Mouse (Mus musculus): ENCODE results near the gene Ap1s3. TPM values are rescaled to one million over a fixed set of nuclear protein-coding genes. Genes with fewer than 3 reads are reported as not detected.
A peak's percentile ranks its signal among the peaks of the same experiment; 100 is the strongest.

Gene Ap1s3
- polyA plus RNA-seq, 1 experiment from 2014 or later = 0.43 TPM

DNA sequence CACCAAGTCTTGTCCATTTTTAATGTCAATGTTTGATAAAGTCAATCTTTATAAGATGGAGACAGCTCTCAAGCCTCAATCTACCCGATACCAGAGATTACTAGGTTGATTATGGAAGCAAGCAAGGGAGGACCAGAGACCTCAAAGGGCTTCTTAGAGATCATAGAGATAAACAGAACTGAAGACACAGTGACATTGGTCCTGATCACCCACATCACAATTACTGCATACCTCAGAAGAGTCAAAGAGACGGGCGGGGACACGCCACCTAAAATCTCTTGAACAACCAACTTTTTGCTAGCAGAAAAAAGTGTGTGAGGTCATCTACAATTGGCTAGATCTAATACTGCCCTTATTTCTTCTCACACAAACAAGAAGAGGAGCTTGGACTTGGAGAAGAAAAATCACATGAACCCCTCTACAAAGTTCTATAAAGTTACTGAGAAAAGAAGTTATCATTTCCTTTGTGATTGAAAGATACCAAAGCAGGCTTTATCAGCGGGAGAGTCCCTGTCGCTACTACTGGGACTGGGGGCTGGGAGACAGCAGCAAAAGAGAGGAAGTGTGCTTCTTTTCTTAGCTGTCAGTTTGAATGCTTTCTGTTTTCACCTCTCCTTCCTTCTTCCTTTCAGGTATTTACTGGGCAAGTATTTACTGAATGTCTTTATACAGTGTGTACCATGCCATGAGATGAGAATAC lies 28.2 kb downstream of the Ap1s3 start:
- Histone ChIP-seq H3K4me3 (replicated peaks; ENCODE audit: low read length) (no peak overlapping the region), H3K27ac (ENCODE audit: low read length) (no peak overlapping the region), H3K4me2 (ENCODE audit: low read depth, low read length) (no peak overlapping the region), H3K27me3 (ENCODE audit: control insufficient read depth, insufficient read depth, low read length) (no peaks in the 10 kb centered on the region), H3K9ac (ENCODE audit: low read length) (no peak overlapping the region), H3K4me1 (ENCODE audit: control insufficient read depth, insufficient read depth, low read length) (no peaks in the 10 kb centered on the region), H3K9me3 (replicated peaks; ENCODE audit: control insufficient read depth, low read length) (no peaks in the 10 kb centered on the region), H3K36me3 (ENCODE audit: control insufficient read depth, insufficient read depth, low read length) (no peaks in the 10 kb centered on the region)
- 82% methylated on average over 6 of the region's 6 CpGs for WGBS
- no peak for ATAC-seq (ENCODE audit: insufficient read depth, low FRiP score)

DNA sequence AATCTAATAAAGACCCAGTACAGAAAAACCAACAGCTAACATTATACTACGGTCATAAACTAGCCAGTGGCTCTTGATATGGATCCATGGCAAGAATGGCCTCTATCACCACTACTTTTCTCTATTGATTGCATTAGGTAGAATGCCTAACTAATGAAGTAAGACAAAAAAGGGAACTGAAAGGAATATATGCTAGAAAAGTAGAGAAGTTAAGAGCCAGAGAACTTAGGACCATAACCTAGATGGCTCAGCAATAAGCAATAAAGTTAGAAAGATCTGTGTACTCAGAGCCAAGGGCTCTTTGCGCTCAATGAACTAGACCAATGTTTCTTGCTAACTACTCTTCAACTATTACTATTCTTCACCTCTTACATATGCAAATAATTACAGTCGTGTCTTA lies 29.1 kb downstream of the Ap1s3 start:
- Histone ChIP-seq H3K27ac (ENCODE audit: low read length) (no peak overlapping the region), H3K9ac (ENCODE audit: low read length) (no peak overlapping the region), H3K9me3 (replicated peaks; ENCODE audit: control insufficient read depth, low read length) (no peaks in the 10 kb centered on the region), H3K4me1 (ENCODE audit: control insufficient read depth, insufficient read depth, low read length) (no peaks in the 10 kb centered on the region), H3K36me3 (ENCODE audit: control insufficient read depth, insufficient read depth, low read length) (no peaks in the 10 kb centered on the region), H3K4me2 (ENCODE audit: low read depth, low read length) (no peak overlapping the region), H3K4me3 (replicated peaks; ENCODE audit: low read length) (no peak overlapping the region), H3K27me3 (ENCODE audit: control insufficient read depth, insufficient read depth, low read length) (no peaks in the 10 kb centered on the region)
- WGBS = 89% methylated on average over 3 of the region's 3 CpGs
- no peak for ATAC-seq (ENCODE audit: insufficient read depth, low FRiP score)

DNA sequence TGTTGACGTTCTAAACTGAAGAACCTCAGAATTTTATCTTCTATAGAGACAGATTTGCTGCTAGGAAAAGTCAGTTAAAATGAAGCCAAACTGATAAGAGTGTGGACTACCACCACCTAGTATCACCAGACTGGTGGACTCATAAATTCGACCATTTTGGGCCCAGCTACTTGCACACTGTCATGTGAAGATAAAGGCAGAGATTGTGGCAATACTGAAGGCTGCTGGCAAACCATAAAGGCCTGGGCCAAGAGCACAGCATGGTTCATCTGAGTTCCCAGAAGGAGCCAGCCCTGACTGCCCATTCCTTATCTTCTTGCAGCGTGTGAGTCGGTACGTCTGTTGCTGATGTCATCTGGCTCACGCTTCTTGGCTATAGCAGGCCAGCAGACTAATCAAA lies 30.4 kb downstream of the Ap1s3 start:
- no peak overlapping the region for H3K4me3 ChIP-seq (replicated peaks; ENCODE audit: low read length)
- H3K4me2 ChIP-seq (ENCODE audit: low read depth, low read length) = no peak overlapping the region
- no peak overlapping the region for H3K27ac ChIP-seq (ENCODE audit: low read length)
- H3K4me1 ChIP-seq (ENCODE audit: control insufficient read depth, insufficient read depth, low read length) = no peaks in the 10 kb centered on the region
- 67% methylated on average over 6 of the region's 6 CpGs for WGBS
- H3K9ac ChIP-seq (ENCODE audit: low read length) = no peak overlapping the region
- no peaks in the 10 kb centered on the region for H3K27me3 ChIP-seq (ENCODE audit: control insufficient read depth, insufficient read depth, low read length)
- H3K9me3 ChIP-seq (replicated peaks; ENCODE audit: control insufficient read depth, low read length) = no peaks in the 10 kb centered on the region
- no peaks in the 10 kb centered on the region for H3K36me3 ChIP-seq (ENCODE audit: control insufficient read depth, insufficient read depth, low read length)
- no peak for ATAC-seq (ENCODE audit: insufficient read depth, low FRiP score)

DNA sequence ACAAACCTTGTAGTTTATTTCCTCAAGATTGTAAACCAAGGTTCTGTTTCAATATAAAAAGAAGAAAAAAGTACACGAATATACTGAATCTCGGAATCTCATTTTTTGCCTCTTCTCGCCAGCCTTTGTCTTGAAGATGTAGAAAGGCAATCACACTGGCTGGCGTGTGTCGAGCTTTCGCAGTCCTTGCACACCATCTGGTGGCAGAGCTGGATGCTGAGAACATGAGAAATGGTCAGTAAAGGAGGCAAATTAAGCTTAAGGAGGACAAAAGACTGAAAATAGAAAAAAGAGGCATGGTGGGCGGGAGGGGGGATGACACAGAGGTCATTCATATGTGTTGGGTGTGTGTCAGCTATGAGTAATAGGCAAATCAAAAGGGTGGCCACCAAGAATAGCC lies 31.6 kb downstream of the Ap1s3 start:
- Histone ChIP-seq H3K27me3 (ENCODE audit: control insufficient read depth, insufficient read depth, low read length) (no peaks in the 10 kb centered on the region), H3K9ac (ENCODE audit: low read length) (no peak overlapping the region), H3K27ac (ENCODE audit: low read length) (no peak overlapping the region), H3K4me1 (ENCODE audit: control insufficient read depth, insufficient read depth, low read length) (no peaks in the 10 kb centered on the region), H3K36me3 (ENCODE audit: control insufficient read depth, insufficient read depth, low read length) (no peaks in the 10 kb centered on the region), H3K4me2 (ENCODE audit: low read depth, low read length) (no peak overlapping the region), H3K9me3 (replicated peaks; ENCODE audit: control insufficient read depth, low read length) (no peaks in the 10 kb centered on the region), H3K4me3 (replicated peaks; ENCODE audit: low read length) (no peak overlapping the region)
- ATAC-seq (ENCODE audit: insufficient read depth, low FRiP score) = no peak
- 70% methylated on average over 7 of the region's 7 CpGs for WGBS

DNA sequence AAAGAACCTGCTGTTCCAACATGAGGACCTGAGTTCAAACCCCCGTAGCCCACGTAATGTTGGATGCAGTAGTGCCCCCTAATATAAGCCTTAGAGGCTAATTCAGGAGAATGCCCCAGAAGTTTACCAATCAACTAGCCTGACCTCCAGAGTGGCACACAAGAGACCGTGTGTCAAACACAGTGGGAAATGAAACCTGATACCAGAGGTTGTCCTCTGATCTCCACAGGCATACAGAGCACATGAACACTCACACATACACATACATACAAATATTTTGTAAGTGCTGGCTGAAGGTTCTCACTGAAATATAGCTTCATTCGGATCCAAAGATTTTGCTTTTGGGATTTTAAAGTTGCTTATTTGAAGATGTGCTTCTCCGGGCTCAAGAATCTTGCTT lies 32.1 kb downstream of the Ap1s3 start:
- Histone ChIP-seq H3K9ac (ENCODE audit: low read length) (no peak overlapping the region), H3K4me1 (ENCODE audit: control insufficient read depth, insufficient read depth, low read length) (no peaks in the 10 kb centered on the region), H3K36me3 (ENCODE audit: control insufficient read depth, insufficient read depth, low read length) (no peaks in the 10 kb centered on the region), H3K4me2 (ENCODE audit: low read depth, low read length) (no peak overlapping the region), H3K4me3 (replicated peaks; ENCODE audit: low read length) (no peak overlapping the region), H3K9me3 (replicated peaks; ENCODE audit: control insufficient read depth, low read length) (no peaks in the 10 kb centered on the region), H3K27ac (ENCODE audit: low read length) (no peak overlapping the region), H3K27me3 (ENCODE audit: control insufficient read depth, insufficient read depth, low read length) (no peaks in the 10 kb centered on the region)
- 77% methylated on average over 5 of the region's 5 CpGs for WGBS
- ATAC-seq (ENCODE audit: insufficient read depth, low FRiP score) = no peak

DNA sequence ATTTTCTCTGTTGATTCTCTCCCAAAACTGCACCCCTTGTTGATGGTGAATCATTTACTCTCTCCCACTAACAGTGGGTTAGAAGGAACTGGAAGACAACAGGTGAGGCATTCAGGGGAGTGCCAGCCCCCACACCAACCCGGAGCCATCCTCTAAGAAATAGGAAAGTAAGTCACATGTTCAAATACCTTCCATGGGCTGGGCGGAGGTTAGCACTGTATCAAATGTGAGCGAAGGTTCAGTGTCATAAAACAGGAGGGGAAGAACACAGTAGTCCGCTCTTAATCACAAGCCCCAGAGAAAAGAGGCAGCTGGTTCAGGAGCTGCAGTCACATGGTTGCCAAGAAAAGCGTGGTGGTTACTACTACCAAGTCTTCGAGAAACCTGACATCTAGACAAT lies 32.7 kb downstream of the Ap1s3 start:
- Histone ChIP-seq H3K4me3 (replicated peaks; ENCODE audit: low read length) (no peak overlapping the region), H3K9me3 (replicated peaks; ENCODE audit: control insufficient read depth, low read length) (no peaks in the 10 kb centered on the region), H3K4me2 (ENCODE audit: low read depth, low read length) (no peak overlapping the region), H3K4me1 (ENCODE audit: control insufficient read depth, insufficient read depth, low read length) (no peaks in the 10 kb centered on the region), H3K36me3 (ENCODE audit: control insufficient read depth, insufficient read depth, low read length) (no peaks in the 10 kb centered on the region), H3K9ac (ENCODE audit: low read length) (no peak overlapping the region), H3K27me3 (ENCODE audit: control insufficient read depth, insufficient read depth, low read length) (no peaks in the 10 kb centered on the region), H3K27ac (ENCODE audit: low read length) (peak overlapping the region; percentile 22)
- 84% methylated on average over 6 of the region's 6 CpGs for WGBS
- peak; percentile 53; the same call in 1 of the 2 replicates for ATAC-seq (ENCODE audit: insufficient read depth, low FRiP score)

DNA sequence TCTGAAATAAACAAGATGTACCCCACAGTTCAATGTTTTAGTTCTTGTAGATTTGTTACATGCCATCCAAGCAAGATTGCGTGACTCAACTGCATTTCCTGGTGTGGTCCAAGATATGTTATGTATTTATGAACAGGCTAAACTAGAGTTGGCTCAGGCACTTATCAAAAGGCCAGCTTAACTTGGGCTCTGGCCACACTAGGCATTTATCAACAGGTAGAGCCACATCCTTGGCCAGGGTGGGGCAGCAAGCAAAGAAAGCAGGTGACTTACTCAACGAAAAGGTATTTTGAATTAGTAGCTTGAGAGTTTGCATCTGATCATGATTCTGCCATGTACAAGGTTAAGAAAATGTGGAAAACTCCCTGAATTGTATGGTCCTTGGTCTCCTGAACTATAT lies 34.0 kb downstream of the Ap1s3 start:
- H3K4me2 ChIP-seq (ENCODE audit: low read depth, low read length) = no peak overlapping the region
- no peaks in the 10 kb centered on the region for H3K9me3 ChIP-seq (replicated peaks; ENCODE audit: control insufficient read depth, low read length)
- no peak for ATAC-seq (ENCODE audit: insufficient read depth, low FRiP score)
- H3K4me1 ChIP-seq (ENCODE audit: control insufficient read depth, insufficient read depth, low read length) = no peaks in the 10 kb centered on the region
- H3K9ac ChIP-seq (ENCODE audit: low read length) = no peak overlapping the region
- WGBS = 71% methylated on average over 2 of the region's 2 CpGs
- H3K36me3 ChIP-seq (ENCODE audit: control insufficient read depth, insufficient read depth, low read length) = no peaks in the 10 kb centered on the region
- H3K4me3 ChIP-seq (replicated peaks; ENCODE audit: low read length) = no peak overlapping the region
- H3K27ac ChIP-seq (ENCODE audit: low read length) = peak overlapping the region; percentile 64; the same call in 1 of the 2 replicates
- no peaks in the 10 kb centered on the region for H3K27me3 ChIP-seq (ENCODE audit: control insufficient read depth, insufficient read depth, low read length)

DNA sequence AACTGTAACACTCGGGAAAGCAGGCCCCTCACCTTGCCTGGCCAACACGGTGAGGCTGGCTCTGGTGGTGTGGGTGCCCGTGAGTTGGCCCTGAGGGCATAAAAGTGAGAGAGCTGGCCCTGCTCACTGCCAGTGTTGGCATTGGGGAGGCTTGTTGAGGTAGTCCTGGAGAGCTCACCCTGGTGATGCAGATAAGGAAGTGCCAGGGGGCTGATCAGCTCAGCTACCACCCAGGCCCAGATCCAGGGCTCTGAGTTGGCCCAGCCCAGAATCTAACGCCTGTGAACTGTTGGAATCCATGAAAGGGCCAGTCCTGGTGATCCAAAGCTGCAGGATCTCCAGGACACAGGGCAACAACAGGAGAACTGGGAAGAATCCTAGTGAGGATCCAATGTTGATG lies 40.3 kb downstream of the Ap1s3 start:
- no peaks in the 10 kb centered on the region for H3K4me1 ChIP-seq (ENCODE audit: control insufficient read depth, insufficient read depth, low read length)
- H3K4me3 ChIP-seq (replicated peaks; ENCODE audit: low read length) = no peak overlapping the region
- H3K4me2 ChIP-seq (ENCODE audit: low read depth, low read length) = no peak overlapping the region
- ATAC-seq (ENCODE audit: insufficient read depth, low FRiP score) = no peak
- WGBS = 87% methylated on average over 4 of the region's 4 CpGs
- H3K9me3 ChIP-seq (replicated peaks; ENCODE audit: control insufficient read depth, low read length) = no peaks in the 10 kb centered on the region
- H3K36me3 ChIP-seq (ENCODE audit: control insufficient read depth, insufficient read depth, low read length) = no peaks in the 10 kb centered on the region
- H3K27ac ChIP-seq (ENCODE audit: low read length) = no peak overlapping the region
- no peaks in the 10 kb centered on the region for H3K27me3 ChIP-seq (ENCODE audit: control insufficient read depth, insufficient read depth, low read length)
- no peak overlapping the region for H3K9ac ChIP-seq (ENCODE audit: low read length)

DNA sequence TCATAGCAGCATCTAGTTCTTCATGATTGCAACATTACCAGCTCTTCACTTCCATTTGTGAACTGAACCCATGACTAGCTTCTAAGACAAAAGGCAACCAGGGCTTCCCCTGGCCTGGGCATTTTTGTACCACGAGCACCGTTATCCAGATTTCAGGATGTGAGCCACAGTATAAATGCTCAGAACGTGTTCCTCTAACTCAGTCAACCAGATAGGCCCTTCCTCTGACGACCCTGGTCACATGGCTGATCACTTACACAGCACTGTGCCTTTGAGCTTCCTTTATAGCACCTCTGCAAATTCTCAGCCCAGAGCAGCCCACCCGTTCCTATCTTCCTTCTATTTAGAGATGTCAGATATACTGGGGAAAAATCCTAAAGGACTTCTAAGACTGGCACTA lies 42.0 kb downstream of the Ap1s3 start:
- H3K9me3 ChIP-seq (replicated peaks; ENCODE audit: control insufficient read depth, low read length) = no peaks in the 10 kb centered on the region
- H3K4me1 ChIP-seq (ENCODE audit: control insufficient read depth, insufficient read depth, low read length) = no peaks in the 10 kb centered on the region
- no peak overlapping the region for H3K9ac ChIP-seq (ENCODE audit: low read length)
- H3K27ac ChIP-seq (ENCODE audit: low read length) = no peak overlapping the region
- H3K4me3 ChIP-seq (replicated peaks; ENCODE audit: low read length) = no peak overlapping the region
- no peak for ATAC-seq (ENCODE audit: insufficient read depth, low FRiP score)
- H3K36me3 ChIP-seq (ENCODE audit: control insufficient read depth, insufficient read depth, low read length) = no peaks in the 10 kb centered on the region
- 75% methylated on average over 5 of the region's 5 CpGs for WGBS
- H3K27me3 ChIP-seq (ENCODE audit: control insufficient read depth, insufficient read depth, low read length) = no peaks in the 10 kb centered on the region
- H3K4me2 ChIP-seq (ENCODE audit: low read depth, low read length) = no peak overlapping the region
